Mouse (Mus musculus) hindbrain, embryonic 16.5 days (tissue): ENCODE measurements around the gene Fbxo3. TPM values are rescaled to one million over a fixed set of nuclear protein-coding genes. Genes with fewer than 3 reads are reported as not detected.
"Not testable (repeated sequence)": the region's sequence is repeated elsewhere in the genome, so short reads cannot be mapped to it uniquely, and the experiment has no call there.

Experiments used
- ATAC-seq: fragments of 200-750 bp; cut with Nextera tagmentation; 2 replicates; pipeline ENCODE4 v1.8.0; 2017; ENCODE audit warnings: moderate TSS enrichment, moderate library complexity
- H3K27ac ChIP-seq: fragments of 300-500 bp; sonication (generic); 2 replicates; pipeline ENCODE4 v1.5.1; 2014; ENCODE audit warnings: low read depth, mild to moderate bottlenecking, control low read depth, low read length, moderate library complexity
- H3K27me3 ChIP-seq: fragments of 300-500 bp; sonication (generic); replicated peaks from 2 replicates; pipeline ENCODE4 v1.6.1; 2014; ENCODE audit warnings: low read length; ENCODE audit not compliant: control insufficient read depth, insufficient read depth
- H3K36me3 ChIP-seq: fragments of 300-500 bp; sonication (generic); 2 replicates; pipeline ENCODE4 v1.6.1; 2014; ENCODE audit warnings: mild to moderate bottlenecking, low read length, moderate library complexity, mixed read lengths; ENCODE audit not compliant: control insufficient read depth, insufficient read depth
- H3K4me1 ChIP-seq: fragments of 300-500 bp; sonication (generic); 2 replicates; pipeline ENCODE4 v1.6.1; 2014; ENCODE audit warnings: low read depth, low read length; ENCODE audit not compliant: control insufficient read depth, insufficient read depth
- H3K4me2 ChIP-seq: fragments of 300-500 bp; sonication (generic); 2 replicates; pipeline ENCODE4 v1.6.1; 2014; ENCODE audit warnings: mild to moderate bottlenecking, low read length, control low read depth, moderate library complexity
- H3K4me3 ChIP-seq: fragments of 300-500 bp; sonication (generic); 2 replicates; pipeline ENCODE4 v1.5.1; 2014; ENCODE audit warnings: mild to moderate bottlenecking, low read length, control low read depth, moderate library complexity
- H3K9ac ChIP-seq: fragments of 300-500 bp; sonication (generic); 2 replicates; pipeline ENCODE4 v1.6.1; 2014; ENCODE audit warnings: low read depth, mild to moderate bottlenecking, control low read depth, low read length, moderate library complexity
- H3K9me3 ChIP-seq: fragments of 300-500 bp; sonication (generic); 2 replicates; pipeline ENCODE4 v1.6.1; 2014; ENCODE audit warnings: mild to moderate bottlenecking, low read length, moderate library complexity; ENCODE audit not compliant: control insufficient read depth
- WGBS: fragments of 180-500 bp; shearing (Covaris S2); extraction: QIAGEN DNeasy Blood & Tissue Kit; methylation state at CpG from one replicate; pipeline ENCODE4 v1.1.7; 2014; 5-methylcytosine and 5-hydroxymethylcytosine counted together
- polyA plus RNA-seq: library from polyadenylated mRNA; unstranded; fragments of >200 nt; fragmentation: Nextera tagmentation; extraction: Ambion mirVana; gene quantifications from 2 replicates; pipeline ENCODE4 v1.2.1, GENCODE M21; 2015

Fbxo3 gene
- polyA plus RNA-seq, 1 experiment from 2014 or later, result 77.8 TPM

DNA sequence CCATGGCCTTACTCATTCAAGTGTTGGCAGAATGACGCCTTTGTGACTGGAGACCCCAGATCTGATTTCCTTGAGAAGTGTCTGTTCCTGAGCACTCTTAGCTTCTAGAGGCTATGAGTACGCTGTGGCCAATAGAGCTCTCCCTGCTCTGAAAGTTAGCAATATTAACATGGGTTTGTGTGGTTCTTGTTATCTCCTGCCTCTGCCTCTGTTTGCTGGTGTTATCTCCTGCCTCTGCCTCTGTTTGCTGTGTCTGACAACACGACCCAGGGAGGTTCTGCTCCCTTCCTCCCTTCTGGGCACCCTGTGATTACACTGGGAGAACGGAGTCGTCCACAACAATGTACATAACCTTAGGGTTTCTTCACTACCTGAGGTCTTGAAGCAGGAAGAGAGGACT lies 50.8 kb downstream of the Fbxo3 start:
- H3K4me2 ChIP-seq, H3K36me3 ChIP-seq, ATAC-seq: not testable (repeated sequence)

DNA sequence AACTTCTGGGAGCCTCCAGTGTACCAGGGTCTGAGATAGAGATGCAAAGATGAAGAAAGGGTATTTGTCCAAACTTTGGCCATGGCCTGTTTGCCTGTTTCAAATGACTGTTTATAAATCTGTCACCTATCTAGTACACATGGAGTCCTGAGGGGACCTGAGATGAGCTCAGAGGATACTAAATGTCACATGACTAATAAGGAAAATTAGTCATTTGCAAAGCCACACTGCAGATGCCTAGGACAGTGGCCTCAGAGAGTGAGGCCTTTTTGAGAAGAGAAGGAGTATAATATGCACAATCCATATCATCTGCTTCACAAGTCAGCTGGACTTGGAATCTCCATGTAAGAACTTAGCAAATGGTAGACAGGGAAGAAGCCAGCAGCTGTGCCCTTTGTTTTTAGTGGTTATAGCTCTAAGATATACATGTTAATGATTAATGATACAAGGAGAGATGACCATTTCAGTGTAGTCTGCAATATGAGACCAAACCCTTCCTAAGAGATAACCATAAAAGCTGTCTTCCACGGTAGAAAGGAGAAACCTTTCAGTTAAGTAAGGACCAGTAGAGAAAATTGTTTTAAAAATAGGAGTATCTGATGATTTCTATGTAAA lies 54.0 kb downstream of the Fbxo3 start:
- H3K9ac ChIP-seq, H3K27me3 ChIP-seq, H3K4me2 ChIP-seq, ATAC-seq, H3K36me3 ChIP-seq, H3K4me1 ChIP-seq, H3K4me3 ChIP-seq, H3K27ac ChIP-seq, H3K9me3 ChIP-seq: not testable (repeated sequence)
- no CpG with 5 or more reads among the region's 1 CpGs for WGBS

More for the DNA sequence above, 50.8 kb downstream of the Fbxo3 start:
- not testable (repeated sequence) for H3K27ac ChIP-seq, H3K27me3 ChIP-seq, H3K9ac ChIP-seq, H3K4me3 ChIP-seq, H3K9me3 ChIP-seq, H3K4me1 ChIP-seq
- 77% methylated on average over 5 of the region's 5 CpGs for WGBS

DNA sequence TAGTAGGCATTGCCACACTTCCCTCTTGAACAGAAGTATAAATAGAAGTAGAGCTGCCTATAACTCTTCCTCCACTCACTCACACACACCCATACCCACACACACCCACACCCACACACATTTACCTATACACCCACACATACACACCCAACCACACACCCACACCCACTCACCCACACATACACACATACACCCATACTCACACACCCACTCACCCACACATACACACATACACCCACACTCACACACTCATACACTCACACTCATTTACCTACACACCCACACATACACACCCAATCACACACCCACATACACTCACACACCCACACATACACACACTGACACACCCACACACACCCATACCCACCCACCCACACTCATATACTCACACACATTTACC lies 55.0 kb downstream of the Fbxo3 start:
- no peak overlapping the region for H3K4me2 ChIP-seq
- no peaks in the 10 kb centered on the region for H3K36me3 ChIP-seq
- peak; percentile 30; the same call in 1 of the 2 replicates for ATAC-seq
- H3K27ac ChIP-seq, result no peak overlapping the region
- no peaks in the 10 kb centered on the region for H3K4me1 ChIP-seq
- no peak overlapping the region for H3K4me3 ChIP-seq
- H3K9ac ChIP-seq, result no peak overlapping the region
- H3K9me3 ChIP-seq, result no peaks in the 10 kb centered on the region
- no peaks in the 10 kb centered on the region for H3K27me3 ChIP-seq

DNA sequence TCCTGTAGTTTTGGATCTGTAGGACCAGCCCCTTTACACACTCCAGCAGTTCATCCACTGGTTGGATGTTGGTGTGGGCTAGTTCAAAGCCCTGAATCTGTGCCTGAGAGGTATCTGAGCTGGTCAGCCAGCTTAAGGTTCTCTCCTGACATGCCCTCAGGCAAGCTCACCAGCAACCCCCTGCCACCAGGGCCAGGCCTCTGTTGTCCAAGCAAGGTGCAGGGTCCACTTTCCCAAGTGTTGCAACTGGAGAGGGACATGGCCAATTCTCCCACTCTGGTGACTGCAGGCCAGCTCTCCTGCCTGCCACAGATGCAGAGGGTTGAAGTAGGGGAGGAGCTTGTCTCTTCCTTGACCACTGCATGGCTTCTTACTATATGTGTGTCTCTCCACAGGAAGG lies 56.5 kb downstream of the Fbxo3 start:
- not testable (repeated sequence) for H3K4me1 ChIP-seq, H3K27ac ChIP-seq, H3K4me3 ChIP-seq, H3K36me3 ChIP-seq, H3K27me3 ChIP-seq, H3K4me2 ChIP-seq, H3K9ac ChIP-seq, ATAC-seq, H3K9me3 ChIP-seq

DNA sequence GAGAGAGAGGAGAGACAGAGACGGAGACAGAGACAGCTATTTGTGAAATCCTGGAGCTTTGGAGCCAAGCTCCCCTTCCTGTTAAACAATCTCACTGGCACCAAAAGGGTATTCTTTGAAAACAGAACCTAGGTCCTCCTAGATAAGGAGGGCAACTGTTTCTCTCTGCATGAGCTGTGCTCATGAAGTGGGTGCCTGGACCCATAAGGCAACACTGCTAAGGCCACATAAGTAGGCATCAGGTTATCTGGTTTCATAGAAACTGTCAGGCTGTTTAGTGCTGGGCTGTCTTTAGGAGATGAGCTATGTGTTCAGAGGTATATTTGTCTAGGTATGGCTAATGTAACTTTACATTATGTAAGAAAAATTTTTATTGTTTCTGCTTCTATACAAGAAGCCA lies 60.0 kb downstream of the Fbxo3 start:
- not testable (repeated sequence) for H3K9me3 ChIP-seq, H3K27ac ChIP-seq, H3K27me3 ChIP-seq, H3K9ac ChIP-seq, H3K4me3 ChIP-seq, H3K4me2 ChIP-seq, ATAC-seq, H3K36me3 ChIP-seq, H3K4me1 ChIP-seq
- 77% methylated on average over 1 of the region's 1 CpGs for WGBS

DNA sequence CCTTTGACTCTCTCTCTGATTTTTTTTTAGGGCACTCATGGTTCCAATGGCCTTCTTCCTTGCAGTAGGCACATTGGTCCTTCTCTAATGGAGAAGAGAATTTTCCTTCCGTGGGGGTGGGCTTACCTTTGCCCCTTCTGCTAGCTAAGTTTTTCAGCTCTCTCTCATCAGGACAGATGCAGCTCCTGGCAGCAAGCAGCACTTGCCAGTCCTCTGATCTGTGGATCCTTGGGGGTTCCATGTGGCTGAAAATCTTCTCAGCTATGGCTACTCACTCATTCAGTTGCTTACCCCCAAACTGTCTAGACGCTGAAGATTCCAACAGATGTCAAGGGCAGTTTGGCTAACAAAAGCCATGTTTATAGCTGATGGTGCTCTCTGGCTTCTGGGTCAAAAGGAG lies 65.8 kb downstream of the Fbxo3 start:
- no peak overlapping the region for H3K4me3 ChIP-seq
- H3K4me1 ChIP-seq, result peaks cover 6% of the 10 kb centered on the region
- WGBS, result 74% methylated on average over 2 of the region's 2 CpGs
- no peak overlapping the region for H3K9ac ChIP-seq
- H3K27ac ChIP-seq, result no peak overlapping the region
- ATAC-seq, result no peak
- H3K9me3 ChIP-seq, result no peaks in the 10 kb centered on the region
- no peaks in the 10 kb centered on the region for H3K27me3 ChIP-seq
- no peaks in the 10 kb centered on the region for H3K36me3 ChIP-seq
- H3K4me2 ChIP-seq, result no peak overlapping the region

DNA sequence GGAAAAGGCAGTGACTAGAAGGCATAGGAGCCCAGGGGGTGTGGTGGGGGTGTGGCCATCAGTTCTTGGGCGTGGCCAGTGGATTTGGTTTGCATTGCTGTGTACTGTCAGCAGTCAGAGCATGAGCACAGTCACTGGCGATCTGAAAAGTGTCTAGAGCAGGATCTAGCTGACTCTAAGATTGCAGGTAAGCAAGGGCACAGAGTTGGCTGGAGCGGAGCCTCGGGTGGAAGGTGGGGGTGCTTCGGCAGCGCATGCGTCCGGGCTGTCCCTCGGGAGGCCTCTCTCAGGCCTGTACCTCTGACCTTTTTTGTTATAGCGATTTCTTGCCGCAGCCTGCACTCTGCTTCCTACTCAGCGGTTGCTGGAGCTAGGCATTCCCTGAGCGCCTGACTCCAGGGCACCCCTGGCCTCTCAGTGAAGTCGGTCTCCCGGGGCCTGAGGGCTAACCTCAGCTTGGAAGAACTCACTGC lies 68.3 kb downstream of the Fbxo3 start, which contains the start of gene Cd59a:
Gene Cd59a (plus strand): TSS at position 61 of the 473 bp plus-strand sequence.
- H3K9ac ChIP-seq, result peak within 1 kb of the TSS; percentile 63
- peaks cover 6% of the 10 kb centered on the region for H3K4me1 ChIP-seq
- H3K27me3 ChIP-seq, result no peaks in the 10 kb centered on the region
- H3K36me3 ChIP-seq, result no peaks in the 10 kb centered on the region
- no peaks in the 10 kb centered on the region for H3K9me3 ChIP-seq
- peak; percentile 94 for ATAC-seq
- 4% methylated on average over 15 of the region's 15 CpGs for WGBS
- peak within 1 kb of the TSS; percentile 79 for H3K4me2 ChIP-seq
- peak within 1 kb of the TSS; percentile 49 for H3K4me3 ChIP-seq
- peak within 1 kb of the TSS; percentile 73 for H3K27ac ChIP-seq

DNA sequence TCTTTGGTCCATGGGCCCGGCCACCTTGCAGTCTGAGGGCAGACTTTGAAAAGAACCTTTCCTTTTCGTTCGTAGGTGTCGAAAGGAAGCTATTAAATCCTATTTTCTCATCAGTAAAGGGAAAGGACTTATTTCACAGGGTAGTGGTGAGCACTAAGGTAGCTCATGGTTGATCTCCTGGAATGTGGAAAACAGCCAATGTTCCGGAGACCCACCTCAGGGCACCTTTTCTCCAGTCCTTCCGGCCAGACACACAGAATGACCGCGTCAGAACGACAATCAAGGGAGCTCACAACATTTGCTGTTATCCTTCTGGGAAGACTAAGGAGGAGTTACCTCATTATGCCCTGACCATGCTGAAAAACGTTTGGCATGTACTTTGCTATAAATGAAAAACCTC lies 68.7 kb downstream of the Fbxo3 start:
- WGBS, result 47% methylated on average over 10 of the region's 10 CpGs
- no peak for ATAC-seq
- peak overlapping the region; percentile 79 for H3K4me2 ChIP-seq

DNA sequence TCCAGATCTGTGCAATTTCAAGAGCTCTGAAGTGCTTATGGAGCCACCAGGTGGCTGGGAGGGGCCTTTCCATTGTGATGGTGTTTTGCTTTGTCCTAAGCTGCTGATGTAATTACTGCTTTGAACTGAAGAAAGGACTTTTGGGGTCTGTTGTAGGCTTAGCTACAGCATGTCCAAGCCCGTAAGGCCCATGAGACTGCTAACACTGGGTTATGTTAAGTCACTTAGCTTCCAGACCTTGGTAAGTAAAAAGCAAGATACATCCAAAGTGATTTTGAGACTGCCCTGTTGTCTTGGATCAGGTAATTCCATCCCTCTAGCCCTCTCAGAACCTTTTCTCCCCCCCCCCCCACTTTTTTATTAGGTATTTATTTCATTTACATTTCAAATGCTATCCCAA lies 69.3 kb downstream of the Fbxo3 start:
- H3K9me3 ChIP-seq, ATAC-seq, H3K4me1 ChIP-seq, H3K9ac ChIP-seq, H3K4me3 ChIP-seq, H3K27me3 ChIP-seq, H3K4me2 ChIP-seq, H3K27ac ChIP-seq, H3K36me3 ChIP-seq: not testable (repeated sequence)
- WGBS, result 50% methylated on average over 1 of the region's 1 CpGs

More for the DNA sequence above, 68.7 kb downstream of the Fbxo3 start:
- Histone ChIP-seq H3K27me3 (no peaks in the 10 kb centered on the region), H3K4me3 (peak overlapping the region; percentile 49), H3K4me1 (peaks cover 6% of the 10 kb centered on the region), H3K36me3 (no peaks in the 10 kb centered on the region), H3K9me3 (no peaks in the 10 kb centered on the region), H3K9ac (peak overlapping the region; percentile 63), H3K27ac (peak overlapping the region; percentile 73)

DNA sequence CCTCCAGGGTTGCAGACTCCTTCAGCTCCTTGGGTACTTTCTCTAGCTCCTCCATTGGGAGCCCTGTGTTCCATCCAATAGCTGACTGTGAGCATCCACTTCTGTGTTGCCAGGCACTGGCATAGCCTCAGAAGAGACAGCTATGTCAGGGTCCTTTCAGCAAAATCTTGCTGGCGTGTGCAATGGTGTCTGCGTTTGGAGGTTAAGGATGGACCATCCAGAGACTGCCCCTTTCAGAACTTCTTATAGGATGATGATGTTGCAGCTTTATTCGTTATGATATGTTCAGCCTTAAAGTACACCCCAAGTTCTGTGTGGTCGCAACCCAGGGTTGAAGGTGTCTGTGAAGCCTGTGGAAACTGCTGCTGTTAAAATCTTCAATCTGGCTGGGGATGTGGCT lies 69.9 kb downstream of the Fbxo3 start:
- not testable (repeated sequence) for ATAC-seq, H3K9me3 ChIP-seq, H3K27me3 ChIP-seq, H3K9ac ChIP-seq, H3K27ac ChIP-seq, H3K4me3 ChIP-seq, H3K36me3 ChIP-seq, H3K4me2 ChIP-seq, H3K4me1 ChIP-seq
- WGBS, result 96% methylated on average over 4 of the region's 4 CpGs
